Mouse (Mus musculus): ENCODE measurements around the gene Col1a1.

Col1a1 gene

GRCm38 (mm10) chr11:94978947-94979346, 42.9 kb downstream of the Col1a1 start:
- peak; percentile 95 for DNase-seq

- DNase-seq = peak; percentile 10
These were observed 43.6 kb downstream of the Col1a1 start for GRCm38 (mm10) chr11:94979462-94980179.

- peak; percentile 26 for DNase-seq
These were observed 49.1 kb downstream of the Col1a1 start for GRCm38 (mm10) chr11:94985140-94985539.

- DNase-seq = no peak
These were observed 49.8 kb downstream of the Col1a1 start for GRCm38 (mm10) chr11:94985822-94986221.

- DNase-seq = peak; percentile 60
These were observed 50.4 kb downstream of the Col1a1 start for GRCm38 (mm10) chr11:94986435-94986834.

- peak; percentile 19 for DNase-seq
These were observed 51.3 kb downstream of the Col1a1 start for GRCm38 (mm10) chr11:94987341-94987740.

- peak; percentile 12 for DNase-seq
These were observed 51.8 kb downstream of the Col1a1 start for GRCm38 (mm10) chr11:94987851-94988250.

GRCm38 (mm10) chr11:94988780-94989561, 52.9 kb downstream of the Col1a1 start:
- DNase-seq = peak; percentile 40

GRCm38 (mm10) chr11:94989562-94990017, 53.6 kb downstream of the Col1a1 start:
- DNase-seq = peak; percentile 87

- peak; percentile 9 for DNase-seq
These were observed 54.2 kb downstream of the Col1a1 start for GRCm38 (mm10) chr11:94990102-94990748.

GRCm38 (mm10) chr11:94990749-94991577, 54.9 kb downstream of the Col1a1 start, which contains the start of gene Ppp1r9b:
TSS of gene Ppp1r9b (plus strand) at chr11:94991035.
- peak; percentile 95 for DNase-seq

GRCm38 (mm10) chr11:94991641-94992479, 55.8 kb downstream of the Col1a1 start:
- DNase-seq = peak; percentile 76

- DNase-seq = no peak
These were observed 56.4 kb downstream of the Col1a1 start for GRCm38 (mm10) chr11:94992480-94992753.

- DNase-seq = peak; percentile 73
These were observed 57.0 kb downstream of the Col1a1 start for GRCm38 (mm10) chr11:94992754-94993606.

GRCm38 (mm10) chr11:94994208-94994814, 58.3 kb downstream of the Col1a1 start:
- peak; percentile 18 for DNase-seq

- DNase-seq = peak; percentile 32
These were observed 59.1 kb downstream of the Col1a1 start for GRCm38 (mm10) chr11:94994947-94995772.

- DNase-seq = no peak
These were observed 60.1 kb downstream of the Col1a1 start for GRCm38 (mm10) chr11:94996101-94996500.

- peak; percentile 23 for DNase-seq
These were observed 61.0 kb downstream of the Col1a1 start for GRCm38 (mm10) chr11:94996984-94997383.

- DNase-seq = no peak
These were observed 61.6 kb downstream of the Col1a1 start for GRCm38 (mm10) chr11:94997596-94997995.

Data from thymus, postnatal 14 days (tissue).